Mouse (Mus musculus) left cerebral cortex, adult 9 months (tissue): ENCODE results near the gene Olfr1251.
"Not testable (repeated sequence)": the region's sequence is repeated elsewhere in the genome, so short reads cannot be mapped to it uniquely, and the experiment has no call there.

Source experiments
- DNase-seq, 2 experiments: peaks; one replicate each; pipeline ENCODE4 v3.0.0; 2022; ENCODE audit warnings: low spot score in 2 of 2

Olfr1251 gene

GRCm38 (mm10) chr2:89671836-89672235 is at the start of gene Olfr1251:
Olfr1251 (minus strand) TSS chr2:89671936.
- no peak for DNase-seq

- DNase-seq, result no peak
Observed at GRCm38 (mm10) chr2:89691980-89692379, 20.2 kb upstream of the Olfr1251 start.

GRCm38 (mm10) chr2:89661367-89661766 is 10.4 kb downstream of the Olfr1251 start, which contains the start of gene Olfr1250:
Olfr1250 (minus strand) TSS chr2:89661467.
- DNase-seq, result no peak

GRCm38 (mm10) chr2:89634883-89635282 is 36.9 kb downstream of the Olfr1251 start, which contains the start of gene Olfr1249:
Olfr1249 (minus strand) TSS chr2:89634983.
- DNase-seq, result no peak

DNA sequence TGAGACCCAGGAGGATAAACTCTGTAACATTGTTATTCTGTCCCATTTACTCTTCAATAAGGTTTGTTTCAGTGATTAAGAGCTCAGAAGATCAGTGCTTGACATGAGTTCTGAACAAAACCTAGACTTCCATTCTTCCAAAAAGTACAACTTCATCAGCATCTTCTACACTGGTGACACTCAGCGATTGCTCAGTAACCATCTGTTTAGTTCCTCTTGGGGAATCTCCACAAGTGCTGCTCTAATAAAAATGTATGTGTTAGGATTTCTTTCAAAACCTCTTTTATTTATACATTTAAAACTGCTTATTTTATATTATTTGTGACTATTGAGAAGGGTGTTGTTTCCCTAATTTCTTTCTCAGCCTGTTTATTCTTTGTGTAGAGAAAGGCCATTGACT is 53.6 kb downstream of the Olfr1251 start, which contains the start of gene Olfr1248:
Olfr1248 (minus strand) TSS at position 101 of the 400 bp plus-strand sequence.
- not testable (repeated sequence) for DNase-seq
